Mouse (Mus musculus): Measurements from ENCODE around the gene Cd320. TPM values are rescaled to one million over a fixed set of nuclear protein-coding genes. Genes with fewer than 3 reads are reported as not detected.
"Not testable (repeated sequence)": the region's sequence is repeated elsewhere in the genome, so short reads cannot be mapped to it uniquely, and the experiment has no call there.

Cd320 gene
- total RNA-seq, 2 experiments from 2014 or later: 13.3 to 15.2 TPM

- peak; percentile 95 to 100 for DNase-seq
- intact Hi-C loops (cut with DNase I): no loop called here
Measured at GRCm38 (mm10) chr17:33824084-33824996, 18.6 kb upstream of the Cd320 start, which contains the start of the genes Rps28 and Ndufa7. Rps28 (minus strand) TSS chr17:33824562. Ndufa7 (plus strand) TSS chr17:33824572.

- intact Hi-C loops (cut with DNase I); DNase-seq: not testable (repeated sequence)
Measured at GRCm38 (mm10) chr17:33824997-33825330, 17.9 kb upstream of the Cd320 start.

GRCm38 (mm10) chr17:33825462-33825861 lies 17.4 kb upstream of the Cd320 start:
- DNase-seq: no peak
- intact Hi-C loops (cut with DNase I): no loop called here

GRCm38 (mm10) chr17:33826850-33827249 lies 16.0 kb upstream of the Cd320 start:
- intact Hi-C loops (cut with DNase I): loop anchor here (2.0 kb wide), 1 partner anchor 388 kb away; no protein-coding TSS in a partner anchor
- DNase-seq: peak; percentile 42 to 65

GRCm38 (mm10) chr17:33828892-33829291 lies 14.0 kb upstream of the Cd320 start:
- intact Hi-C loops (cut with DNase I): no loop called here
- DNase-seq: peak in 1 of 2 experiments; percentile 25

GRCm38 (mm10) chr17:33829561-33829960 lies 13.3 kb upstream of the Cd320 start:
- no peak for DNase-seq
- intact Hi-C loops (cut with DNase I): no loop called here

- intact Hi-C loops (cut with DNase I): no loop called here
- DNase-seq: no peak
Measured at GRCm38 (mm10) chr17:33844196-33844595, 1.3 kb downstream of the Cd320 start.

GRCm38 (mm10) chr17:33848139-33848538 lies 5.2 kb downstream of the Cd320 start:
- no peak for DNase-seq
- intact Hi-C loops (cut with DNase I): no loop called here

GRCm38 (mm10) chr17:33851331-33851730 lies 8.4 kb downstream of the Cd320 start:
- DNase-seq: no peak
- intact Hi-C loops (cut with DNase I): no loop called here

GRCm38 (mm10) chr17:33857816-33858215 lies 14.9 kb downstream of the Cd320 start:
- intact Hi-C loops (cut with DNase I): no loop called here
- no peak for DNase-seq

- DNase-seq: peak in 1 of 2 experiments; percentile 24
- intact Hi-C loops (cut with DNase I): no loop called here
Measured at GRCm38 (mm10) chr17:33865330-33866030, 22.6 kb downstream of the Cd320 start.

- DNase-seq; intact Hi-C loops (cut with DNase I): not testable (repeated sequence)
Measured at GRCm38 (mm10) chr17:33873537-33873936, 30.6 kb downstream of the Cd320 start, which contains the start of gene Gm7029. Gm7029 (plus strand) TSS chr17:33873837.

- DNase-seq: no peak
- intact Hi-C loops (cut with DNase I): no loop called here
Measured at GRCm38 (mm10) chr17:33874411-33874810, 31.5 kb downstream of the Cd320 start.

- intact Hi-C loops (cut with DNase I); DNase-seq: not testable (repeated sequence)
Measured at GRCm38 (mm10) chr17:33875797-33876196, 32.9 kb downstream of the Cd320 start.

GRCm38 (mm10) chr17:33884320-33884719 lies 41.4 kb downstream of the Cd320 start:
- intact Hi-C loops (cut with DNase I); DNase-seq: not testable (repeated sequence)

- intact Hi-C loops (cut with DNase I); DNase-seq: not testable (repeated sequence)
Measured at GRCm38 (mm10) chr17:33887802-33888201, 44.9 kb downstream of the Cd320 start.

GRCm38 (mm10) chr17:33888230-33888629 lies 45.3 kb downstream of the Cd320 start:
- intact Hi-C loops (cut with DNase I): not testable (repeated sequence)

GRCm38 (mm10) chr17:33889941-33890532 lies 47.1 kb downstream of the Cd320 start:
- intact Hi-C loops (cut with DNase I); DNase-seq: not testable (repeated sequence)

More at GRCm38 (mm10) chr17:33888230-33888629, 45.3 kb downstream of the Cd320 start:
- DNase-seq: not testable (repeated sequence)

- DNase-seq: peak; percentile 99
- intact Hi-C loops (cut with DNase I): no loop called here
Measured at GRCm38 (mm10) chr17:33890533-33891059, 47.7 kb downstream of the Cd320 start, which contains the start of gene Kifc1. Kifc1 (minus strand) TSS chr17:33890661.

GRCm38 (mm10) chr17:33891357-33891756 lies 48.5 kb downstream of the Cd320 start:
- intact Hi-C loops (cut with DNase I): no loop called here
- DNase-seq: no peak

Measured in gastrocnemius, postnatal 36 days (tissue).